Mouse (Mus musculus) embryonic facial prominence, embryonic 15.5 days (tissue): Measurements from ENCODE around the gene Zfp423. TPM values are rescaled to one million over a fixed set of nuclear protein-coding genes. Genes with fewer than 3 reads are reported as not detected.
"Not testable (repeated sequence)": the region's sequence is repeated elsewhere in the genome, so short reads cannot be mapped to it uniquely, and the experiment has no call there.

Experiments used
- ATAC-seq: fragments of 200-750 bp; cut with Nextera tagmentation; 2 replicates; pipeline ENCODE4 v1.8.0; 2017; ENCODE audit warnings: low read depth, moderate TSS enrichment; ENCODE audit not compliant: insufficient number of reproducible peaks, low FRiP score, low TSS enrichment
- H3K27ac ChIP-seq: fragments of 300-500 bp; sonication (generic); replicated peaks from 2 replicates; pipeline ENCODE4 v1.5.1; 2015; ENCODE audit warnings: mild to moderate bottlenecking, inconsistent platforms
- H3K27me3 ChIP-seq: fragments of 300-500 bp; sonication (generic); 2 replicates; pipeline ENCODE4 v1.6.1; 2015; ENCODE audit warnings: inconsistent platforms
- H3K36me3 ChIP-seq: fragments of 300-500 bp; sonication (generic); 2 replicates; pipeline ENCODE4 v1.6.1; 2015; ENCODE audit warnings: mild to moderate bottlenecking, inconsistent platforms
- H3K4me1 ChIP-seq: fragments of 300-500 bp; sonication (generic); 2 replicates; pipeline ENCODE4 v1.6.1; 2015; ENCODE audit warnings: inconsistent platforms
- H3K4me2 ChIP-seq: fragments of 300-500 bp; sonication (generic); replicated peaks from 2 replicates; pipeline ENCODE4 v1.6.1; 2015; ENCODE audit warnings: mild to moderate bottlenecking, inconsistent platforms
- H3K4me3 ChIP-seq: fragments of 300-500 bp; sonication (generic); replicated peaks from 2 replicates; pipeline ENCODE4 v1.5.1; 2015; ENCODE audit warnings: mild to moderate bottlenecking, inconsistent platforms
- H3K9ac ChIP-seq: fragments of 300-500 bp; sonication (generic); 2 replicates; pipeline ENCODE4 v1.6.1; 2015; ENCODE audit warnings: inconsistent platforms
- H3K9me3 ChIP-seq: fragments of 300-500 bp; sonication (generic); replicated peaks from 2 replicates; pipeline ENCODE4 v1.6.1; 2016; ENCODE audit warnings: inconsistent platforms
- WGBS: fragments of 180-500 bp; shearing (Covaris S2); methylation state at CpG from one replicate; pipeline ENCODE4 v1.1.7; 2015; 5-methylcytosine and 5-hydroxymethylcytosine counted together
- polyA plus RNA-seq: library from polyadenylated mRNA; unstranded; fragments of >200 nt; fragmentation: Nextera tagmentation; extraction: Ambion mirVana; gene quantifications from 2 replicates; pipeline ENCODE4 v1.2.1, GENCODE M21; 2015

Gene Zfp423
- polyA plus RNA-seq, 1 experiment from 2014 or later = 20.5 TPM

GRCm38 (mm10) chr8:87866586-87866985 is 92.8 kb downstream of the Zfp423 start:
- Histone ChIP-seq H3K27me3 (no peaks in the 10 kb centered on the region), H3K36me3 (no peaks in the 10 kb centered on the region), H3K9ac (no peak overlapping the region), H3K27ac (no peak overlapping the region), H3K4me2 (no peak overlapping the region), H3K9me3 (no peaks in the 10 kb centered on the region), H3K4me3 (no peak overlapping the region), H3K4me1 (peaks cover 18% of the 10 kb centered on the region)
- 85% methylated on average over 6 of the region's 6 CpGs for WGBS
- no peak for ATAC-seq

DNA sequence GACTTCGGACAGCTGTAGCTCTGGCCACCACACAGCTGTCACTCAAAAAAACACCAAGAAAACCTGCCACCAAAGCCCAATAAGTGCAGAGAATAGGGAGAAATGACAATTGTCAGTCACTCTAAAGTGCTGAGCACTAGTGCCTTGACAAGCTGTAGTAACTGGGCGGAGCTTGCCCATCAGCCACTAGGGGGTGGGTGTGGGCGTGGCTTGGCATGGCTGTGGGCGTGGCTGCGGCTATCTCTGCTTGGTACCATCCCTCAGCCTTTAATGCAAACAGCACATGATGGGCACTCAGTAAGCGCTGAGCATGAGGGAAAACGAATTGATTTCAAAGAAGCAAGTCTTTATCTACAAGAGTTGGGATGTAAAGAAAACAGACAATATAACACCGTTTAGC is 95.2 kb downstream of the Zfp423 start:
- Histone ChIP-seq H3K4me1 (peaks cover 32% of the 10 kb centered on the region), H3K27ac (no peak overlapping the region), H3K4me3 (no peak overlapping the region), H3K36me3 (no peaks in the 10 kb centered on the region), H3K9ac (no peak overlapping the region), H3K27me3 (no peaks in the 10 kb centered on the region), H3K9me3 (no peaks in the 10 kb centered on the region), H3K4me2 (no peak overlapping the region)
- ATAC-seq = no peak
- WGBS = 76% methylated on average over 8 of the region's 8 CpGs

DNA sequence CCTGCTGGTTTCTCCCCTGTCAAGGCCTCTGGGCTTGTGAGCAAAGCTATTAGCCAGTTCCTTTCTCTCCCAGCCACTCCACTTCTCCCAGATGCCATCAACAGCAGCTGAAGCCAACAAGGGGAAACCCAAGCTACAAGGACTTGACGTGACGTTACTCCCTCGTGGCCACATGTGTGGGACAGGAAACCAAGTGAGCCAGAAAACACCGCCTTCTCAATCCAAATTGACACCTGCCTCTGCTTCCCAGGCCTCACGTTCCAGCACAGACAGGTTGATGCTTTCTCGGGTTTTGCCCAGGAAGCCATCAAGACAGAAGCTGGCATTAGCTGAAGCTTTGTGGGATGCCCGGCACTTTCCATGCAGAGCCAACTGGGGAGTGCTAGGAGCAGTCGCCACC is 96.3 kb downstream of the Zfp423 start:
- H3K9me3 ChIP-seq = no peaks in the 10 kb centered on the region
- no peaks in the 10 kb centered on the region for H3K27me3 ChIP-seq
- WGBS = 72% methylated on average over 8 of the region's 8 CpGs
- peaks cover 32% of the 10 kb centered on the region for H3K4me1 ChIP-seq
- no peak overlapping the region for H3K4me3 ChIP-seq
- H3K9ac ChIP-seq = no peak overlapping the region
- H3K36me3 ChIP-seq = no peaks in the 10 kb centered on the region
- H3K4me2 ChIP-seq = no peak overlapping the region
- no peak overlapping the region for H3K27ac ChIP-seq
- no peak for ATAC-seq

DNA sequence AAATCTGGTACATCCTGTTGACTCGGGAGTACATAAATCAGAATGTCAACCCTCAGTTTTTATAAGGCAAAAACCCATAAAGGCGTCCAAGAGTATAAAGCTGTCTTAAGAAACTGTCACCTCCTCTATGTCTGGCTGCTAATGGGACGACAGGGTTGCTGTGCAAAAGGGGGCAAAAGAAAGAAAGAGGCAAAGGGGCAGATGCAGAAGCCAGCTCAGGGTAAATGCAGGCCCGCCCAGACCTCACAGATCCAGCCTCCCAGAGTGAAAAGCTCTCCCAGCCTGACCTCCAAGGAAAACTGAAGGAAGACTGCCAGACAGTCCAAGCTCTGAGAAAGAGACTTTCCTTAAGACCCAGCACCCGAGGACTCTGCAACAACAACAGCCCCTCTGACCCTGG is 97.7 kb downstream of the Zfp423 start:
- no peak for ATAC-seq
- Histone ChIP-seq H3K4me2 (no peak overlapping the region), H3K9me3 (no peaks in the 10 kb centered on the region), H3K4me1 (peaks cover 32% of the 10 kb centered on the region), H3K36me3 (no peaks in the 10 kb centered on the region), H3K27ac (no peak overlapping the region), H3K4me3 (no peak overlapping the region), H3K9ac (no peak overlapping the region), H3K27me3 (no peaks in the 10 kb centered on the region)
- WGBS = 42% methylated on average over 5 of the region's 5 CpGs

GRCm38 (mm10) chr8:87860905-87861304 is 98.5 kb downstream of the Zfp423 start:
- no peaks in the 10 kb centered on the region for H3K36me3 ChIP-seq
- WGBS = 61% methylated on average over 6 of the region's 6 CpGs
- H3K9me3 ChIP-seq = no peaks in the 10 kb centered on the region
- peaks cover 26% of the 10 kb centered on the region for H3K4me1 ChIP-seq
- H3K27me3 ChIP-seq = no peaks in the 10 kb centered on the region
- ATAC-seq = no peak
- H3K9ac ChIP-seq = no peak overlapping the region
- H3K27ac ChIP-seq = no peak overlapping the region
- H3K4me2 ChIP-seq = no peak overlapping the region
- no peak overlapping the region for H3K4me3 ChIP-seq

DNA sequence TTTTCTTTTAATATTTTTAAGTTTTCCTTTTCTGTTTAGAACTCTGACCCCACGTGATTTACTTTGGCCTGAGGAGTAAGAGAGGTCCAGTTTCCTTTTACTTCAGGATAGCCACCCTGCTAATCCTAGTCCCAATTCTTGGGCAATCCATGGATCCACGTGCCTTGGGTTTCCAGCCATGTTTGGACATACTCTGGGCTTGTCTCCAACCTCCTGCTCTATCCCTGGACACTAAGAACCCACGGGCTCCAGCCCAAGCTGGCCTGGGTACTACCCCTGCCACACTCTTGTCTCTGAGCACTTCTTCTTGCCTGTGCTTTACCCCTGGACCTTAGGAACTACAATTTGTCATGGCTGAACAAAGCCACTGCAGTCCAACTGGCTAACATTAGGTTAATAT is 107.5 kb downstream of the Zfp423 start:
- peaks cover 20% of the 10 kb centered on the region for H3K4me1 ChIP-seq

GRCm38 (mm10) chr8:87851380-87851779 is 108.0 kb downstream of the Zfp423 start:
- 0 out of 2 replicates have a peak, but pooled peaks cover 3% of the 10 kb centered on the region for H3K36me3 ChIP-seq
- no peaks in the 10 kb centered on the region for H3K27me3 ChIP-seq
- peaks cover 20% of the 10 kb centered on the region for H3K4me1 ChIP-seq
- no peak overlapping the region for H3K27ac ChIP-seq
- no peak for ATAC-seq
- no peak overlapping the region for H3K4me3 ChIP-seq
- no peak overlapping the region for H3K9ac ChIP-seq
- WGBS = 72% methylated on average over 5 of the region's 5 CpGs
- no peak overlapping the region for H3K4me2 ChIP-seq
- H3K9me3 ChIP-seq = no peaks in the 10 kb centered on the region

More for the DNA sequence above, 107.5 kb downstream of the Zfp423 start:
- no peaks in the 10 kb centered on the region for H3K9me3 ChIP-seq
- no peak overlapping the region for H3K4me2 ChIP-seq
- no peak overlapping the region for H3K9ac ChIP-seq
- H3K27me3 ChIP-seq = no peaks in the 10 kb centered on the region
- H3K36me3 ChIP-seq = 0 out of 2 replicates have a peak, but pooled peaks cover 3% of the 10 kb centered on the region
- ATAC-seq = no peak
- no peak overlapping the region for H3K4me3 ChIP-seq
- 78% methylated on average over 3 of the region's 3 CpGs for WGBS
- H3K27ac ChIP-seq = no peak overlapping the region

GRCm38 (mm10) chr8:87848836-87849235 is 110.6 kb downstream of the Zfp423 start:
- H3K4me1 ChIP-seq = peaks cover 20% of the 10 kb centered on the region
- H3K27ac ChIP-seq = no peak overlapping the region
- no peaks in the 10 kb centered on the region for H3K9me3 ChIP-seq
- no peak overlapping the region for H3K4me2 ChIP-seq
- no peak for ATAC-seq
- no peak overlapping the region for H3K4me3 ChIP-seq
- no peaks in the 10 kb centered on the region for H3K27me3 ChIP-seq
- 89% methylated on average over 5 of the region's 5 CpGs for WGBS
- H3K36me3 ChIP-seq = no peaks in the 10 kb centered on the region
- no peak overlapping the region for H3K9ac ChIP-seq

- 56% methylated on average over 6 of the region's 6 CpGs for WGBS
- Histone ChIP-seq H3K36me3 (no peaks in the 10 kb centered on the region), H3K4me2 (no peak overlapping the region), H3K9ac (no peak overlapping the region), H3K27me3 (no peaks in the 10 kb centered on the region), H3K27ac (peak overlapping the region; percentile 58; the same call in 1 of the 2 replicates), H3K4me1 (peaks cover 20% of the 10 kb centered on the region), H3K9me3 (no peaks in the 10 kb centered on the region), H3K4me3 (no peak overlapping the region)
- ATAC-seq = no peak
These were observed 111.6 kb downstream of the Zfp423 start for GRCm38 (mm10) chr8:87847796-87848195.

DNA sequence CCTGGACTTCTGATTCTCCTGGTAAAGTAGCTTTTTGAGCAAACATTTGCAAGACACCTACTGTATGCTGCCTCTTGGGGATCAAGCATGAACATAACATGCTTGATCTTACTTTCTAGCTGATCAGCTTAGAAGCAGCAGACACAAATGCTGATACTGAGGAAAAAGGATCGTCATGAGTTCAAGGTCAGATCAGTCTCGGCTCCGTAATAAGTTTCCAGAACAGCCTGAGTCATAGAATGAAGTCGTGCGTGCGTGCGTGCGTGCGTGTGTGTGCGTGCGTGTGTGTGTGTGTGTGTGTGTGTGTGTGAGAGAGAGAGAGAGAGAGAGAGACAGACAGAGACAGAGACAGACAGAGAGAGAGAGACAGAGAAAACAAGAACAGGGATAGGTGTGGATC is 117.3 kb downstream of the Zfp423 start:
- not testable (repeated sequence) for H3K36me3 ChIP-seq, ATAC-seq, H3K4me2 ChIP-seq, H3K27me3 ChIP-seq, H3K9me3 ChIP-seq, H3K9ac ChIP-seq, H3K27ac ChIP-seq, H3K4me3 ChIP-seq
- WGBS = 91% methylated on average over 11 of the region's 11 CpGs
- H3K4me1 ChIP-seq = peaks cover 10% of the 10 kb centered on the region

DNA sequence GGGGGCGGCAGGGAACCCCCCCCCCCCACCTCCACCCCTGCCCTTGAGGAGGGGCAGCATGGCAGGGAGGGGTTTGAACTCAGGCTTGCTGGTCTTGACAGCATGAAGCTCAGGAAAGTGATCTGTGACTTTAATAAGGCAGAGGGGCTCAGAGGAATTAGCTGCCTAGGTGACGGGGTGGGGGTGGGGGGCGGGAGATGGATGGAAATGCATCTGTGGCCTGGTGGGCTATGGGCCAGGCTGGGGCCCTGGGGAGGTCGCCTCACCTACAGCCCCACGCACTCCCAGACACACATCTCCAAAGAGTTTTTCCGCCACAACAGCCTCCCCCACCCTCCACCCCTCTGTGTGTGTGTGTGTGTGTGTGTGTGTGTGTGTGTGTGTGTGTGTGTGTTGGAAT is 122.1 kb downstream of the Zfp423 start:
- Histone ChIP-seq H3K9ac (no peak overlapping the region), H3K4me3 (no peak overlapping the region)
- no peak for ATAC-seq

GRCm38 (mm10) chr8:87836866-87837265 is 122.5 kb downstream of the Zfp423 start:
- H3K9me3 ChIP-seq = no peaks in the 10 kb centered on the region
- peak overlapping the region; percentile 68 for H3K27ac ChIP-seq
- no peak overlapping the region for H3K9ac ChIP-seq
- ATAC-seq = peak; percentile 67
- no peaks in the 10 kb centered on the region for H3K36me3 ChIP-seq
- H3K4me3 ChIP-seq = no peak overlapping the region
- no peaks in the 10 kb centered on the region for H3K27me3 ChIP-seq
- 6% methylated on average over 16 of the region's 16 CpGs for WGBS
- H3K4me1 ChIP-seq = peaks cover 61% of the 10 kb centered on the region
- peak overlapping the region; percentile 32 for H3K4me2 ChIP-seq

More for the DNA sequence above, 122.1 kb downstream of the Zfp423 start:
- 15% methylated on average over 6 of the region's 6 CpGs for WGBS
- H3K36me3 ChIP-seq = no peaks in the 10 kb centered on the region
- H3K27me3 ChIP-seq = no peaks in the 10 kb centered on the region
- peak overlapping the region; percentile 68 for H3K27ac ChIP-seq
- H3K4me1 ChIP-seq = peaks cover 58% of the 10 kb centered on the region
- peak overlapping the region; percentile 32 for H3K4me2 ChIP-seq
- no peaks in the 10 kb centered on the region for H3K9me3 ChIP-seq
